Mouse (Mus musculus) heart, embryonic 14.5 days (tissue): ENCODE data around the gene Gm21294. TPM values are rescaled to one million over a fixed set of nuclear protein-coding genes. Genes with fewer than 3 reads are reported as not detected.
"Not testable (repeated sequence)": the region's sequence is repeated elsewhere in the genome, so short reads cannot be mapped to it uniquely, and the experiment has no call there.

Experiments
- ATAC-seq: fragments of 200-750 bp; cut with Nextera tagmentation; 2 replicates; pipeline ENCODE4 v1.8.0; 2017; ENCODE audit warnings: low read depth, moderate TSS enrichment; ENCODE audit not compliant: insufficient number of reproducible peaks, insufficient read depth, low FRiP score
- H3K27ac ChIP-seq, 2 experiments: fragments of 200-500 bp in 1 of 2; fragments of 300-500 bp in 1 of 2; sonication (generic) in 1 of 2; replicated peaks in 1 of 2; 2 replicates each; pipeline ENCODE4 v1.5.1; 2012 to 2014; ENCODE audit warnings: low read depth in 2 of 2, low read length in 2 of 2, control low read depth in 1 of 2, mild to moderate bottlenecking in 1 of 2, mixed read lengths in 1 of 2; ENCODE audit not compliant: control insufficient read depth in 1 of 2, insufficient read depth in 1 of 2
- H3K27me3 ChIP-seq: fragments of 300-500 bp; sonication (generic); 2 replicates; pipeline ENCODE4 v1.6.1; 2014; ENCODE audit warnings: mild to moderate bottlenecking, low read length, control low read depth; ENCODE audit not compliant: control insufficient read depth, insufficient read depth
- H3K36me3 ChIP-seq: fragments of 300-500 bp; sonication (generic); 2 replicates; pipeline ENCODE4 v1.6.1; 2014; ENCODE audit warnings: mild to moderate bottlenecking, control low read depth, low read length, mixed read lengths; ENCODE audit not compliant: control insufficient read depth, insufficient read depth
- H3K4me1 ChIP-seq, 2 experiments: fragments of 200-500 bp in 1 of 2; fragments of 300-500 bp in 1 of 2; sonication (generic) in 1 of 2; 2 replicates each; pipeline ENCODE4 v1.6.1; 2012 to 2014; ENCODE audit warnings: low read length in 2 of 2, control low read depth in 1 of 2, mixed read lengths in 1 of 2; ENCODE audit not compliant: control insufficient read depth in 2 of 2, insufficient read depth in 2 of 2
- H3K4me2 ChIP-seq: fragments of 300-500 bp; sonication (generic); 2 replicates; pipeline ENCODE4 v1.6.1; 2014; ENCODE audit warnings: mild to moderate bottlenecking, low read length
- H3K4me3 ChIP-seq, 2 experiments: fragments of 200-500 bp in 1 of 2; fragments of 300-500 bp in 1 of 2; sonication (generic) in 1 of 2; 2 replicates each; pipeline ENCODE4 v1.5.1; 2012 to 2014; ENCODE audit warnings: low read length in 2 of 2, mild to moderate bottlenecking in 2 of 2, control low read depth in 1 of 2, low read depth in 1 of 2, moderate library complexity in 1 of 2; ENCODE audit not compliant: control insufficient read depth in 1 of 2, insufficient read depth in 1 of 2
- H3K9ac ChIP-seq: fragments of 300-500 bp; sonication (generic); 2 replicates; pipeline ENCODE4 v1.6.1; 2014; ENCODE audit warnings: mild to moderate bottlenecking, low read length
- H3K9me3 ChIP-seq: fragments of 300-500 bp; sonication (generic); 2 replicates; pipeline ENCODE4 v1.6.1; 2016; ENCODE audit warnings: low read length, control low read depth; ENCODE audit not compliant: control insufficient read depth
- WGBS: fragments of 180-500 bp; shearing (Covaris S2); extraction: QIAGEN DNeasy Blood & Tissue Kit; methylation state at CpG from one replicate; pipeline ENCODE4 v1.1.7; 2014; 5-methylcytosine and 5-hydroxymethylcytosine counted together
- polyA plus RNA-seq: library from polyadenylated mRNA; unstranded; fragments of >200 nt; fragmentation: Nextera tagmentation; extraction: Ambion mirVana; gene quantifications from 2 replicates; pipeline ENCODE4 v1.2.1, GENCODE M21; 2014

Gene Gm21294
- not detected in 2 replicates for polyA plus RNA-seq

DNA sequence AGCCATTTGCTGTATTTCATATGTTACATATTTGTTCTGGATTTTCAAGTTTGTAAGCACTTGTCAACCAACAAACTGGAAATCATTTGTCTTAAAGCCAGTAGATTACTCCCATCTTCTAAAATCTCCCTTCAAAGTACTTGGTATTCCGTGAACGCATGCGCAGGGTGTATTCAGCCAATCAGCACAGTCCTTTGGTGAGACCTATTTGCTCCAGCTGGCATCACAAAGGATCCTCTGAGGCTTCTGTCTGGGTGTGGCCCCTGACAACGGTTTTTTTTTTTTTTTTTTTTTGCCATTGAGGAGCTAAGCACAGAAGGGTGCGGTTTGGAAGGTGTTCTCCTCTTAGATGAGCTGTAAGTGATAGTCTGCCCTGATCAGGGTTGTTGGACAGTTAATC lies at the start of gene Gm21294:
Gene Gm21294, plus strand, starts transcription at position 301 of the 400 bp plus-strand sequence.
- not testable (repeated sequence) for H3K27ac ChIP-seq, H3K9me3 ChIP-seq, ATAC-seq, H3K9ac ChIP-seq, H3K4me2 ChIP-seq, H3K27me3 ChIP-seq, H3K36me3 ChIP-seq, H3K4me1 ChIP-seq, H3K4me3 ChIP-seq
- WGBS, result no CpG with 5 or more reads among the region's 5 CpGs

DNA sequence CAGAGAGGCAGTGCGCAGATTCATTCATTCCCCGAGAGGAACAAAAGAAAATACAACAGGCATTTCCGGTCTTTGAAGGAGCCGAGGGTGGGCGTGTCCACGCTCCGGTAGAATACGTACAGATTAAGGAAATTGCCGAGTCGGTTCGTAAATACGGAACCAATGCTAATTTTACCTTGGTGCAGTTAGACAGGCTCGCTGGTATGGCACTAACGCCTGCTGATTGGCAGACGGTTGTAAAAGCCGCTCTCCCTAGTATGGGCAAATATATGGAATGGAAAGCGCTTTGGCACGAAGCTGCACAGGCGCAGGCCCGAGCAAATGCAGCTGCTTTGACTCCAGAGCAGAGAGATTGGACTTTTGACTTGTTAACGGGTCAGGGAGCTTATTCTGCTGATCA lies 73.6 kb downstream of the Gm21294 start:
- not testable (repeated sequence) for H3K27me3 ChIP-seq, ATAC-seq, H3K27ac ChIP-seq, H3K4me1 ChIP-seq, H3K36me3 ChIP-seq, H3K9me3 ChIP-seq, H3K4me2 ChIP-seq, H3K4me3 ChIP-seq, H3K9ac ChIP-seq
- 80% methylated on average over 1 of the region's 21 CpGs for WGBS
